Mouse (Mus musculus): ENCODE data around the gene Exd1.

- no peak for TF ChIP-seq POLR2A (IDR thresholded peaks at IDR 0.05; ENCODE audit: low read depth, low read length)
- no peak for TF ChIP-seq CTCF (IDR thresholded peaks at IDR 0.05; ENCODE audit: borderline replicate concordance, insufficient read depth, low read length)
Measured at GRCm38 (mm10) chr2:119593765-119594112, 46.3 kb upstream of the Exd1 start.
